Comparison of ENCODE assay signal across 9 mouse cellular contexts in the genomic region with DNA sequence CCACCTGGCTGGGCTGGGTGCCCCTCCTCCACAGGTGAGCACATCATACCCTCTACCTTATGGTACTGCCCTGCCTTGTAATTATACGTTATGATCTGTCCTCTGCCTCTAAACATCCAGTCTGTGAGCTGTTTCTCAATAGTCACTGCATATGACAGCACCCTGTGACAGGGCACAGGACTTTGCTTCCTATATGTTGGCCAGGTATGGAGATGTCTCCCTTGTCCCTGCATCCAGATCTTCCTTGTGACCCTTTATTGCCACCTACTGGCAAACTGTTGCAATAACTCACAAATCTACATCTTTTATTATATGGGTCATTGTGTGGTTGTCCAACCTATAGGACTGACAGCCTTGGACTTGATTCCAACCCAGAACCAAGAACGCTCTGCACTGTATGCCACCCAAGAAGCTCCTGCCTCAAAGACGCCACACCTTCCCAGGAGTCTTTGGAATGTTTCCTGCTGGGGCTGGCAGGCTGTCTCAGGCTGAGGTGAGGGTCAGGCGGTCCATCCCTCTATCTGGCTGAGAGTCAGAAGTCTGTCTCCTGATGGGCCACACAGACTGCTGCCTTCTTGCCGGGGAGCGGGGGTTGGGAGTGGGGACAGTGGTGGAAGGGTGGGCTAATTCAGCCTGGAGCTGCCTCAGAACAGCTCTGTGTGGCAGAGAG. TPM values are rescaled to one million over a fixed set of nuclear protein-coding genes. Genes with fewer than 3 reads are reported as not detected.
DNase-seq lines count a peak whose midpoint lies in the region; ATAC-seq and TF ChIP-seq lines count a peak whose summit lies in the region.
"Had no signal": no experiment of that assay in that cellular context is flagged by ENCODE, and none has a peak within 500 bp of the region (broad histone marks: within the 10 kb centered on the region; RNA-seq: fewer than 3 reads in every experiment).

No protein-coding gene starts in this region.

- no peaks in the 10 kb centered on the region for H3K79me2 ChIP-seq in liver, adult 2 months (ENCODE audit: control insufficient read depth, insufficient read depth, low read length)

- intact Hi-C loops in left cerebral cortex, postnatal 4 days (cut with DNase I) = loop anchor here (5.0 kb wide), 2 partner anchors 150 to 390 kb away; partner anchors contain the start of gene Timp3

- H3K36me3 ChIP-seq in liver, adult 2 months (ENCODE audit: control insufficient read depth, insufficient read depth, low read length) = no peaks in the 10 kb centered on the region
- H3K36me3 ChIP-seq in forebrain, embryonic 10.5 days (replicated peaks) = no peaks in the 10 kb centered on the region
- H3K36me3 ChIP-seq in midbrain, embryonic 15.5 days (replicated peaks) = no peaks in the 10 kb centered on the region

- H3K4me3 ChIP-seq in liver, adult 2 months (ENCODE audit: insufficient read depth, low read depth, low read length) = no peak overlapping the region
- no peak overlapping the region for H3K4me3 ChIP-seq in forebrain, embryonic 10.5 days
- H3K4me3 ChIP-seq in midbrain, embryonic 15.5 days = no peak overlapping the region

- no peak overlapping the region for H3K27ac ChIP-seq in liver, adult 2 months (replicated peaks; ENCODE audit: insufficient read depth, low read depth, low read length)
- H3K27ac ChIP-seq in forebrain, embryonic 10.5 days = peak overlapping the region; percentile 2; the same call in 1 of the 2 replicates
- no peak overlapping the region for H3K27ac ChIP-seq in midbrain, embryonic 15.5 days

- H3K9me3 ChIP-seq in forebrain, embryonic 10.5 days = no peaks in the 10 kb centered on the region
- no peaks in the 10 kb centered on the region for H3K9me3 ChIP-seq in midbrain, embryonic 15.5 days

- TF ChIP-seq CTCF in liver, adult 2 months (IDR thresholded peaks at IDR 0.05; ENCODE audit: low read depth, low read length) = peak; percentile 43

- no peaks in the 10 kb centered on the region for H3K4me1 ChIP-seq in liver, adult 2 months (ENCODE audit: control insufficient read depth, insufficient read depth, low read length)
- peaks cover 29% of the 10 kb centered on the region for H3K4me1 ChIP-seq in forebrain, embryonic 10.5 days
- H3K4me1 ChIP-seq in midbrain, embryonic 15.5 days = 0 out of 2 replicates have a peak, but pooled peaks cover 5% of the 10 kb centered on the region

- WGBS in liver, adult 2 months = 44% methylated on average over 6 of the region's 6 CpGs
- 49% methylated on average over 6 of the region's 6 CpGs for whole genome bisulfite sequencing in forebrain, embryonic 10.5 days
- 50% methylated on average over 6 of the region's 6 CpGs for WGBS in midbrain, embryonic 15.5 days

- no peaks in the 10 kb centered on the region for H3K27me3 ChIP-seq in liver, adult 2 months (ENCODE audit: control insufficient read depth, insufficient read depth, low read length)
- H3K27me3 ChIP-seq in forebrain, embryonic 10.5 days (ENCODE audit: poor library complexity, severe bottlenecking) = peaks cover 4% of the 10 kb centered on the region
- H3K27me3 ChIP-seq in midbrain, embryonic 15.5 days (replicated peaks) = no peaks in the 10 kb centered on the region

- peak; percentile 88 for ATAC-seq in midbrain, embryonic 15.5 days (replicated peaks)
- no peak for ATAC-seq in activated CD4-positive, CD25-positive, alpha-beta regulatory T cell, adult 4 months

- H3K4me2 ChIP-seq in midbrain, embryonic 15.5 days = no peak overlapping the region

- no peak overlapping the region for H3K9ac ChIP-seq in liver, adult 2 months (ENCODE audit: low read depth, low read length)
- no peak overlapping the region for H3K9ac ChIP-seq in midbrain, embryonic 15.5 days

- no peak for TF ChIP-seq POLR2A in liver, adult 2 months (IDR thresholded peaks at IDR 0.05; ENCODE audit: extremely low read depth, insufficient read depth, low read length)

- DNase-seq in liver, adult 2 months (ENCODE audit: extremely low read depth, low read depth, low spot score) = peak; percentile 42
- no peak for DNase-seq in liver
- peak; percentile 29 for DNase-seq in c-Kit-negative CD71-positive TER-119-positive erythroid progenitor cells, embryonic 14.5 days (ENCODE audit: low read depth, low spot score)
- DNase-seq in forebrain, embryonic 10.5 days (ENCODE audit: extremely low spot score, low spot score) = no peak
- peak; percentile 70 for DNase-seq in hindlimb bud, embryonic 11.5 days (ENCODE audit: extremely low spot score, low read depth, low spot score)
- peak; percentile 26 for DNase-seq in left cerebral cortex, postnatal 4 days

RNA-seq across cellular contexts. Expression of gene Syn3, which starts 46.2 kb away (rescaled TPM):
- 0.83 and 1.1 TPM in 2 replicates for total RNA-seq in liver, adult 2 months (2014; rRNA removed)
- polyA plus RNA-seq in liver, adult 2 months (2012; rRNA removed) = 0.81 and 1.3 TPM in 2 replicates
- polyA plus RNA-seq in forebrain, embryonic 10.5 days (2016; fragmentation: Nextera tagmentation; extraction: Ambion mirVana) = 3.9 and 4.5 TPM in 2 replicates
- total RNA-seq in left cerebral cortex, postnatal 4 days (2021) = 10 to 100 TPM; 82.2 to 85.4 TPM
- 26.0 and 31.7 TPM in 2 replicates for polyA plus RNA-seq in midbrain, embryonic 15.5 days (2015; fragmentation: Nextera tagmentation; extraction: Ambion mirVana)
- polyA plus RNA-seq in activated CD4-positive, CD25-positive, alpha-beta regulatory T cell, adult 4 months (2017; shearing (Covaris generic)) = under 1 TPM in 1 of 2 experiments, not detected in 1; 0.26 TPM
- total RNA-seq: neutrophil, adult 5-6 weeks had no signal

Comparison
In these comparisons a context has a peak if more than half of its experiments do, and no peak if none do; other contexts are left out.
1. DNase-seq: peak in liver, adult 2 months (single experiment), c-Kit-negative CD71-positive TER-119-positive erythroid progenitor cells, embryonic 14.5 days (single experiment), hindlimb bud, embryonic 11.5 days (single experiment) and left cerebral cortex, postnatal 4 days (single experiment); none in liver (single experiment) and forebrain, embryonic 10.5 days (single experiment).